Mouse (Mus musculus) T-cell, adult 66 days (primary cell): Measurements from ENCODE around the gene Setd2. TPM values are rescaled to one million over a fixed set of nuclear protein-coding genes. Genes with fewer than 3 reads are reported as not detected.

Experiments used
- total RNA-seq, 2 experiments: library from RNA; stranded (reverse); gene quantifications; 3 replicates in 1 of 2; 4 replicates in 1 of 2; pipeline ENCODE4 v1.2.4; 2023

The Setd2 gene
- 100 to 1,000 TPM; 126 to 141 TPM for total RNA-seq

DNA sequence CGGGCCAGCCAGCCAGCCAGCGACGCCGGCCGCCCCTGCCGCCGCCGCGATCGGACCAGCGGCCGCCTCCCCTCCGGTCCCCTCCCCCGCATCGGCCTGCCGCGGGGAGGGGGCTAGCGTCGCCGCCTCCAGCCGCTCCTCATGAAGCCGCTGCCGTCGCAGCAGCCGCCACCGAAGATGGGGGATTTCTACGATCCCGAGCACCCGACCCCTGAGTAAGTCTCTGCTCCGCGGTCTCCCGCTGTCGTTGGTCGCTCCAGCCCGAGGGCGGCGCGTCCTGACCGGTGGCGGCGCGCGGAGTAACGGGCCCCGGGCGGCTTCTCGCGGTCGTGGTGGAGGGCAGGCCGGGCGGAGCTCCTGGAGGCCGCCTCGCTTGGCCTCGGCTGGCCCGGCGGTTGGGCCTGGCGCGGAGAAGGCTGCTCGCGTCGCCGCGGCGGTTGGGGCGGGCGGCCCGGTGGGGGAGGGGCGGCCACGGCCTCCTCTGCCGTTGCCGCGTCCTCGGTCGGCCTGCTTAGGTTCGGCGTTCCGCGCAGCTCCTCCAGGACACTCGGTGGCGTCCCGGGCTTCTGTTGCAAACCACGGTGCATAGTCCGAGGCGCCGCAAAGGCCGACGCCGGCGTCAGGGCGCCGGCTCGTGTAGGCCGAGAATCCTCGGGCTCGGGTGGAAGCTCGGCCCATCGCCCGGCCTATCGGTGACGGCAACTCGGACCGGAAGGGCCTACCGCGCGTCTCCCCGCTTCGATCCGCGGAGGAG, at the start of gene Setd2:
Gene Setd2, plus strand, starts transcription at position 60 of the 754 bp plus-strand sequence.

DNA sequence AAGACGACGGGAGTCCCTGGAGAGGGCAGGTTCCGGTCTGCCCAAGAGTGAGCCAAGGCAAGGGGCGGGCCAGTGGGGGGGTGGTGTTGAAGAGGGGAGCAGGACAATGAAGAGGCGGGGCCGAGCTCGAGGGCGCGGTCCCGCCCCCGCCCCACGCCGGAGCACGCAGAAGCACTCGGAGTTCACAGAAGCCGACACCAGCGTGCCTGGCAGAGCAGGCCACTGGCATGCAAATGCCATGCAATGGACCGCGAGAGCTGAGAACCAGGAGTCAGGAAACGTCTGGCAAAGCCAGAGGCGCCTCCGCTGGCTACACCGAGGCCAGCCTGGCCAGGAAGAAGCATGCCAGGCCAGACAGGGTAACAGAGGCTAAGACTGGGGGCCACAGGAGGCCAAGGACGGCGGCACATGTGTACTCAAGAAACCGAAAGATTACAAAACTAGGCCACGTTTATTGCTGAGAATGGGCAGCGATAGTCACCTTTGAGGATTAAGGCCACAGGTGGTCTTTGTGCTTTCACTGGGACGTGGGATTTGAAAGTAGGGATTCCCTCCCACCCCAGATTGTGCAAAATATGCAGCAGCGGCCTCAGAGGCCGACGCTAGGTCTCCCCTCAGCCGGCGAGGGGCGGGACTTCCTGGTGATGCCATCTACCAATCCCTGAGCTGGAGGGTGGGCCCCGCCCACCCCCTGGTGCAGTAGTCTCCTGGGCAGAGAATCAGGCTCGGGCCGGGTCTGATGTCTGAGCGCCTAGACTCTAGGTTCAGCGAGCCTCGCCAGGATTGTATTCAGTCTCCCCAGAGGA, 92.2 kb downstream of the Setd2 start, which contains the start of gene Nradd:
Gene Nradd, minus strand, starts transcription at position 92 of the 806 bp plus-strand sequence.

DNA sequence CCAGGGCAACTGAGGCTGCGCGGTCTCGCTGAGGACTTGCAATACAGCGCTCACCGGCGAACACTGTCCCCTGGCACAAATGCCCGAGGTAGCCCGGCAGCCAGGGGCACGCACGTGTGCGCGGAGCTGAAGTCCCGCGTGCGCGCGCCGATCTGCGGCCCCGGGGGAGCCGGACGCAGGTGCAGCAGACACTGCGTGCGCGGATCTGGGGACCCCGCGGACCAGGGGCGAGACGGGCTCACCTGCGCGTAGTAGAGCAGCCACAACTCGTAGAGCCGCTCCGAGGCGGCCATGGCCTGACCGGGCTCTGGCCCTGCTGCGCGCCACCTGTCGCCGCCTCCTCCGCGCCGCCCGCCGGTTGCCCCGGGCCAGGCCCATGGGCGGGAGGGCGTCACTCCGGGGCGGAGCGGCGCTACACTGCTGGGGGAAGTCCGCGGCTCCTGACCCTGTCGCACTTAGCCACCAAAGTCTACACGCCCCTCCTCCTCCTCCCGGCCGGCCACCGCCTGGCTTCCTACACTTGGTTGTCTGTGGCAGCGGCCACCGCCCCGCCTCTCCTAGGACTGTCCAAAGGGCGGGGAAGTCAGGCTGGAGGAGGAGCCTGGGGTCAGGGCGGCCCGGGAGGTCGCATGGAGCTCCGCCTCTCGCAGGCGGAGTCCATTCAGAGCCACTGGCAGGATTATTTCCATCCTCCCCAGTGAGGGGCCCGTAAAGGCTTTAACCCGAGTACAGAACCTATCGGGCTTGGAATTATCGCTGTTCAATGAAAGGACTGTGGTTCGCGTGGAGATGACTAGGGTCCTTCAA, 121.5 kb downstream of the Setd2 start, which contains the start of gene Nbeal2:
Gene Nbeal2, minus strand, starts transcription at position 507 of the 807 bp plus-strand sequence.

GRCm38 (mm10) chr9:110656249-110657221, 124.1 kb downstream of the Setd2 start, which contains the start of gene Ccdc12:
Gene Ccdc12 (plus strand): TSS chr9:110656503.

Other genes starting within 250 kb of the Setd2 start
- 1 to 10 TPM; 8.8 to 9.0 TPM for gene Elp6, start 227.4 kb upstream of the Setd2 start, total RNA-seq
- 100 to 1,000 TPM in 1 of 2 experiments, 10 to 100 TPM in 1; 87.8 to 116 TPM for gene Scap, start 199.3 kb upstream of the Setd2 start, total RNA-seq
- gene Ptpn23, start 124.4 kb upstream of the Setd2 start, total RNA-seq: 10 to 100 TPM; 62.5 to 62.9 TPM
- 1 to 10 TPM; 2.1 to 3.6 TPM for gene Ngp, start 112.8 kb upstream of the Setd2 start, total RNA-seq
- gene Klhl18, start 55.9 kb upstream of the Setd2 start, total RNA-seq: 10 to 100 TPM; 29.8 to 31.6 TPM
- gene Kif9, start 55.6 kb upstream of the Setd2 start, total RNA-seq: under 1 TPM in 1 of 2 experiments, not detected in 1; 0.24 TPM
- 10 to 100 TPM; 12.2 to 14.3 TPM for gene Nradd, start 91.9 kb downstream of the Setd2 start, total RNA-seq
- 100 to 1,000 TPM; 113 to 134 TPM for gene Nbeal2, start 121.6 kb downstream of the Setd2 start, total RNA-seq
- gene Ccdc12, start 123.9 kb downstream of the Setd2 start, total RNA-seq: 10 to 100 TPM; 85.4 to 95.4 TPM
- not detected for gene Myl3, start 209.3 kb downstream of the Setd2 start, total RNA-seq
- gene Pth1r, start 214.5 kb downstream of the Setd2 start, total RNA-seq: not detected